Mouse (Mus musculus) forebrain, embryonic 14.5 days (tissue): ENCODE measurements around the gene Birc7. TPM values are rescaled to one million over a fixed set of nuclear protein-coding genes. Genes with fewer than 3 reads are reported as not detected.
A peak's percentile ranks its signal among the peaks of the same experiment; 100 is the strongest.

Experiments
- ATAC-seq: fragments of 200-750 bp; cut with Nextera tagmentation; 2 replicates; pipeline ENCODE4 v1.8.0; 2017; ENCODE audit warnings: mild to moderate bottlenecking, moderate library complexity
- DNase-seq: peaks from one replicate; pipeline ENCODE4 v3.0.0-alpha.2; 2015; ENCODE audit warnings: low spot score
- H3K27ac ChIP-seq: fragments of 300-500 bp; sonication (generic); 2 replicates; pipeline ENCODE4 v1.5.1; 2014; ENCODE audit warnings: low read depth, mild to moderate bottlenecking, control low read depth, low read length, moderate library complexity
- H3K27me3 ChIP-seq: fragments of 300-500 bp; sonication (generic); replicated peaks from 2 replicates; pipeline ENCODE4 v1.6.1; 2014; ENCODE audit warnings: low read length, control low read depth, mixed read lengths; ENCODE audit not compliant: control insufficient read depth, insufficient read depth
- H3K36me3 ChIP-seq: fragments of 300-500 bp; sonication (generic); 2 replicates; pipeline ENCODE4 v1.6.1; 2014; ENCODE audit warnings: low read length, control low read depth; ENCODE audit not compliant: control insufficient read depth, insufficient read depth
- H3K4me1 ChIP-seq: fragments of 300-500 bp; sonication (generic); 2 replicates; pipeline ENCODE4 v1.6.1; 2014; ENCODE audit warnings: antibody characterized with exemption, low read length, control low read depth; ENCODE audit not compliant: control insufficient read depth, insufficient read depth
- H3K4me2 ChIP-seq: fragments of 300-500 bp; sonication (generic); 2 replicates; pipeline ENCODE4 v1.6.1; 2014; ENCODE audit warnings: mild to moderate bottlenecking, control low read depth, low read length
- H3K4me3 ChIP-seq: fragments of 300-500 bp; sonication (generic); 2 replicates; pipeline ENCODE4 v1.5.1; 2014; ENCODE audit warnings: low read depth, low read length, control low read depth
- H3K9ac ChIP-seq: fragments of 300-500 bp; sonication (generic); 2 replicates; pipeline ENCODE4 v1.6.1; 2014; ENCODE audit warnings: mild to moderate bottlenecking, low read length, control low read depth, moderate library complexity
- H3K9me3 ChIP-seq: fragments of 300-500 bp; sonication (generic); replicated peaks from 2 replicates; pipeline ENCODE4 v1.6.1; 2016; ENCODE audit warnings: low read length, control low read depth, mixed read lengths; ENCODE audit not compliant: control insufficient read depth
- WGBS: fragments of 180-500 bp; shearing (Covaris S2); extraction: QIAGEN DNeasy Blood & Tissue Kit; methylation state at CpG from one replicate; pipeline ENCODE4 v1.1.7; 2014; 5-methylcytosine and 5-hydroxymethylcytosine counted together
- polyA plus RNA-seq: library from polyadenylated mRNA; unstranded; fragments of >200 nt; fragmentation: Nextera tagmentation; extraction: Ambion mirVana; gene quantifications from 2 replicates; pipeline ENCODE4 v1.2.1, GENCODE M21; 2014

The Birc7 gene
- polyA plus RNA-seq, 1 experiment from 2014 or later, result not detected

- H3K4me1 ChIP-seq, result peaks cover 23% of the 10 kb centered on the region
- peak overlapping the region; percentile 76 for H3K4me2 ChIP-seq
- DNase-seq (peak; percentile 41), ATAC-seq (no peak)
- WGBS, result 8% methylated on average over 2 of the region's 2 CpGs
- H3K27ac ChIP-seq, result peak overlapping the region; percentile 88
- H3K9me3 ChIP-seq, result no peaks in the 10 kb centered on the region
- peak overlapping the region; percentile 65 for H3K4me3 ChIP-seq
- no peaks in the 10 kb centered on the region for H3K36me3 ChIP-seq
- peak overlapping the region; percentile 75 for H3K9ac ChIP-seq
- H3K27me3 ChIP-seq, result no peaks in the 10 kb centered on the region
Observed at GRCm38 (mm10) chr2:180953638-180954037, 24.8 kb downstream of the Birc7 start.

- peak within 1 kb of the TSS; percentile 88 for H3K27ac ChIP-seq
- peak; percentile 93 for ATAC-seq
- peak within 1 kb of the TSS; percentile 75 for H3K9ac ChIP-seq
- H3K36me3 ChIP-seq, result no peaks in the 10 kb centered on the region
- H3K4me3 ChIP-seq, result peak within 1 kb of the TSS; percentile 65
- peaks cover 23% of the 10 kb centered on the region for H3K4me1 ChIP-seq
- no peaks in the 10 kb centered on the region for H3K9me3 ChIP-seq
- WGBS, result 2% methylated on average over 50 of the region's 52 CpGs
- H3K27me3 ChIP-seq, result no peaks in the 10 kb centered on the region
- peak; percentile 94 for DNase-seq
- H3K4me2 ChIP-seq, result peak within 1 kb of the TSS; percentile 76
Observed at GRCm38 (mm10) chr2:180954061-180955047, 25.5 kb downstream of the Birc7 start, which contains the start of gene Nkain4. Nkain4 (minus strand) TSS chr2:180954699.

GRCm38 (mm10) chr2:180959605-180960004 lies 30.8 kb downstream of the Birc7 start:
- Histone ChIP-seq H3K36me3 (no peaks in the 10 kb centered on the region), H3K27ac (no peak overlapping the region), H3K9me3 (no peaks in the 10 kb centered on the region), H3K4me2 (no peak overlapping the region), H3K4me1 (no peaks in the 10 kb centered on the region), H3K9ac (no peak overlapping the region), H3K27me3 (no peaks in the 10 kb centered on the region), H3K4me3 (no peak overlapping the region)
- no peak for DNase-seq
- no peak for ATAC-seq
- 82% methylated on average over 7 of the region's 7 CpGs for WGBS

GRCm38 (mm10) chr2:180960187-180960586 lies 31.4 kb downstream of the Birc7 start:
- Histone ChIP-seq H3K27me3 (no peaks in the 10 kb centered on the region), H3K9ac (no peak overlapping the region), H3K9me3 (no peaks in the 10 kb centered on the region), H3K36me3 (no peaks in the 10 kb centered on the region), H3K4me1 (no peaks in the 10 kb centered on the region), H3K4me3 (no peak overlapping the region), H3K4me2 (no peak overlapping the region), H3K27ac (no peak overlapping the region)
- WGBS, result 74% methylated on average over 3 of the region's 3 CpGs
- ATAC-seq (no peak), DNase-seq (no peak)

GRCm38 (mm10) chr2:180962616-180963308 lies 33.9 kb downstream of the Birc7 start:
- no peaks in the 10 kb centered on the region for H3K36me3 ChIP-seq
- ATAC-seq (no peak), DNase-seq (no peak)
- H3K4me2 ChIP-seq, result no peak overlapping the region
- WGBS, result 83% methylated on average over 2 of the region's 2 CpGs
- H3K27me3 ChIP-seq, result no peaks in the 10 kb centered on the region
- H3K9me3 ChIP-seq, result no peaks in the 10 kb centered on the region
- H3K9ac ChIP-seq, result no peak overlapping the region
- H3K27ac ChIP-seq, result no peak overlapping the region
- no peak overlapping the region for H3K4me3 ChIP-seq
- H3K4me1 ChIP-seq, result peaks cover 3% of the 10 kb centered on the region; the same call in 1 of the 2 replicates

- 6% methylated on average over 5 of the region's 5 CpGs for WGBS
Observed at GRCm38 (mm10) chr2:180963956-180964355, 35.1 kb downstream of the Birc7 start.

GRCm38 (mm10) chr2:180966092-180966882 lies 37.5 kb downstream of the Birc7 start:
- peak; percentile 48 for DNase-seq
- Histone ChIP-seq H3K27ac (peak overlapping the region; percentile 78; the same call in 1 of the 2 replicates), H3K4me2 (peak overlapping the region; percentile 97), H3K4me1 (peaks cover 9% of the 10 kb centered on the region; the same call in 1 of the 2 replicates), H3K4me3 (peak overlapping the region; percentile 89), H3K27me3 (no peaks in the 10 kb centered on the region), H3K36me3 (peaks cover 17% of the 10 kb centered on the region), H3K9me3 (no peaks in the 10 kb centered on the region), H3K9ac (peak overlapping the region; percentile 97)
- 15% methylated on average over 14 of the region's 14 CpGs for WGBS
- ATAC-seq, result no peak

More at GRCm38 (mm10) chr2:180963956-180964355, 35.1 kb downstream of the Birc7 start:
- H3K27ac ChIP-seq, result no peak overlapping the region
- no peaks in the 10 kb centered on the region for H3K36me3 ChIP-seq
- ATAC-seq, result peak; percentile 18; the same call in 1 of the 2 replicates
- H3K9me3 ChIP-seq, result no peaks in the 10 kb centered on the region
- DNase-seq, result peak; percentile 80
- no peaks in the 10 kb centered on the region for H3K27me3 ChIP-seq
- peaks cover 9% of the 10 kb centered on the region; the same call in 1 of the 2 replicates for H3K4me1 ChIP-seq
- no peak overlapping the region for H3K4me2 ChIP-seq
- H3K4me3 ChIP-seq, result no peak overlapping the region
- no peak overlapping the region for H3K9ac ChIP-seq
